Mouse (Mus musculus): ENCODE measurements around the gene Mtrf1. TPM values are rescaled to one million over a fixed set of nuclear protein-coding genes. Genes with fewer than 3 reads are reported as not detected.
"Not testable (repeated sequence)": the region's sequence is repeated elsewhere in the genome, so short reads cannot be mapped to it uniquely, and the experiment has no call there.

Mtrf1 gene
- polyA plus RNA-seq, 1 experiment from 2014 or later: 9.6 TPM

GRCm38 (mm10) chr14:79394564-79394963, 3.0 kb upstream of the Mtrf1 start:
- Histone ChIP-seq H3K4me3 (ENCODE audit: low read depth, low read length) (no peak overlapping the region), H3K36me3 (ENCODE audit: control insufficient read depth, insufficient read depth, low read length) (no peaks in the 10 kb centered on the region), H3K4me1 (ENCODE audit: control insufficient read depth, insufficient read depth, low read length) (no peaks in the 10 kb centered on the region), H3K9me3 (ENCODE audit: control insufficient read depth, low read depth, low read length) (no peaks in the 10 kb centered on the region), H3K4me2 (replicated peaks; ENCODE audit: low read depth, low read length) (no peak overlapping the region), H3K9ac (replicated peaks; ENCODE audit: low read depth, low read length) (no peak overlapping the region), H3K27ac (ENCODE audit: low read length) (no peak overlapping the region), H3K27me3 (ENCODE audit: control insufficient read depth, insufficient read depth, low read length) (no peaks in the 10 kb centered on the region)
- no peak for ATAC-seq (ENCODE audit: insufficient number of reproducible peaks, insufficient read depth, low FRiP score, low read depth)

DNA sequence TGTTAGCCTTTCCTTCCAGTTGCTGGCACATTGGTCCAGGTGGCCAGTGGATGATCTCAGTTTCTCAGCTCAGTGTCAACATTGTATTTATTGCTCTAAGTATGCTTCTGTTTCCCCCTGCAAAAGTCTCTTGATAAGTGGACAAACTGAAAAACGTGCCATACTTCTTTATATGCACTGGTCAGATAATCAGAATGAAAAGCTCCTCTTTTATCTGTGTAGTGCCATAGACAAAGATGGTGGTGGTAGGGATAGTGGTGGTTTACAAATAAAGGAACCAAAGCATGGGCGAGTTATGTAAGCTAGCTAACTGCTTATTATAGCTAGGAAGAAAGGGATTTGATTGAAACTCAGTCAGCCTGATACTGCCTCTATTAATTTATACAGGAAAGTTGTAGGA, 10.1 kb downstream of the Mtrf1 start:
- Histone ChIP-seq H3K4me3 (ENCODE audit: low read depth, low read length) (no peak overlapping the region), H3K9me3 (ENCODE audit: control insufficient read depth, low read depth, low read length) (no peaks in the 10 kb centered on the region), H3K27me3 (ENCODE audit: control insufficient read depth, insufficient read depth, low read length) (no peaks in the 10 kb centered on the region), H3K27ac (ENCODE audit: low read length) (no peak overlapping the region), H3K36me3 (ENCODE audit: control insufficient read depth, insufficient read depth, low read length) (peaks cover 6% of the 10 kb centered on the region; the same call in 1 of the 2 replicates), H3K4me1 (ENCODE audit: control insufficient read depth, insufficient read depth, low read length) (no peaks in the 10 kb centered on the region), H3K9ac (replicated peaks; ENCODE audit: low read depth, low read length) (no peak overlapping the region), H3K4me2 (replicated peaks; ENCODE audit: low read depth, low read length) (no peak overlapping the region)
- WGBS: 83% methylated on average over 2 of the region's 2 CpGs
- no peak for ATAC-seq (ENCODE audit: insufficient number of reproducible peaks, insufficient read depth, low FRiP score, low read depth)

DNA sequence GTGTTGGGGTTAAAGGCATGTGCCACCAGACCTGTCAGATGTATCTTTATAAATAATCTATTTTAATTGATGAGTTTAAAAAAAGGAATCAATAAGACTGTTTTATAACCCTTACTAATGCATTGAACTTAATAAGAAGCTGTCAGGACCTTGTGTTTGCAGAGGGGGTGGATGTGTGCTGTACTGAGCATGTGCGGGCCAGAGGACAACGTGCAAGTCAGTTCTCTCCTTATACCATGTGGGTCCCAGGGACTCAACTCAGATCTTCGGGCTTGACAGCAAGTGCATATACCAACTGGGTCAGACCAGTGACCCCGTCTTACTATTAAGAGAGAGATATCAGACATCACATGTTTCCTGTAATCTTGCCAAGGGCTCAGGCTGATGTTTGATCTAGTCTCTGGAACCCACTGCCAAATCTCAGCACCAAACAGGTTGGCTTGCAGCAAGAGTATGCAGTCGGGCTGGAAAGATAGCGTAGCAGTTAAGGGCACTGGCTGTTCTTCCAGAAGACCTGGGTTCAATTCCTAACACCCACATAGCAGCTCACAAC, 11.8 kb downstream of the Mtrf1 start:
- H3K36me3 ChIP-seq (ENCODE audit: control insufficient read depth, insufficient read depth, low read length): no peaks in the 10 kb centered on the region; the same call in 1 of the 2 replicates
- no peaks in the 10 kb centered on the region for H3K9me3 ChIP-seq (ENCODE audit: control insufficient read depth, low read depth, low read length)
- H3K4me1 ChIP-seq (ENCODE audit: control insufficient read depth, insufficient read depth, low read length): no peaks in the 10 kb centered on the region
- H3K4me3 ChIP-seq (ENCODE audit: low read depth, low read length): no peak overlapping the region
- H3K27me3 ChIP-seq (ENCODE audit: control insufficient read depth, insufficient read depth, low read length): no peaks in the 10 kb centered on the region
- H3K9ac ChIP-seq (replicated peaks; ENCODE audit: low read depth, low read length): no peak overlapping the region
- H3K27ac ChIP-seq (ENCODE audit: low read length): no peak overlapping the region
- no peak for ATAC-seq (ENCODE audit: insufficient number of reproducible peaks, insufficient read depth, low FRiP score, low read depth)
- WGBS: 89% methylated on average over 6 of the region's 6 CpGs
- no peak overlapping the region for H3K4me2 ChIP-seq (replicated peaks; ENCODE audit: low read depth, low read length)

DNA sequence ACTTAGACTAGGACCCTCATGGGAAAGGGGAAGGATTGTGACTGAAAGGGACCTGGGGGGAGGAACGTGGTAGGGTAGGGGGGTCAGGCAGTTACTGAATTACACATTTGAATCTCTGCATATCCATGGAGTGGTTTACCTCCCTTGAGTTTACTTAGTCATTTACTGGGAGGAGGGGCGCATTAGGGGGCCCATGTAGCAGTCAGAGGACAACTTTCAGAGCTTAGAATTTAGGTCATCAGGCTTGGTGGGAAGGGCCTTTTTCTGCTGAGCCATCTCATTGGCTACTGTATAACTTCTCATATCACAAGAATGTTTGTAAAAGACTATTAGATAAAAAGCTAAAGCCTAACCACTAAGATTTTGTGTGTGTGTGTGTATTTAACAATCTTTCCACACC, 13.1 kb downstream of the Mtrf1 start:
- ATAC-seq (ENCODE audit: insufficient number of reproducible peaks, insufficient read depth, low FRiP score, low read depth): peak; percentile 84
- peak overlapping the region; percentile 39; the same call in 1 of the 2 replicates for H3K27ac ChIP-seq (ENCODE audit: low read length)

DNA sequence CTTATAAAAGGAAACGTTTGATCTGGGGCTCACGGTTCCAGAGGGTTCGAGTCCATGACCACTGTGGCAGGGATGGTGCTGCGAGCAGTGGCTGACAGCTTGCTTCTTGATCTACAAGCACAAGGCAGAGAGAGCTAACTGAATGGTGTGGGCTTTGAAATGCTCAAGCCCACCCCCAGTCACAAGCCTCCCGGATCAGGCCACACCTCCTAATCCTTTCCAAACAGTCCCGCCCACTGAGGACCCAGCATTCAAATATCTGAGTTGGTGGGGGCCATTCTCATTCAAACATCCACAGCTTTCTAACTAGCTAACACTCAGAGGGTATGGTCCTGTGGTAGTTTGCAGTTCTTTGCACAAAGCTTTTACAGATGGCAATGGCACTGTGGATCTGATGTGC, 15.5 kb downstream of the Mtrf1 start:
- Histone ChIP-seq H3K27ac (ENCODE audit: low read length) (no peak overlapping the region), H3K4me3 (ENCODE audit: low read depth, low read length) (no peak overlapping the region), H3K27me3 (ENCODE audit: control insufficient read depth, insufficient read depth, low read length) (no peaks in the 10 kb centered on the region), H3K4me1 (ENCODE audit: control insufficient read depth, insufficient read depth, low read length) (no peaks in the 10 kb centered on the region), H3K4me2 (replicated peaks; ENCODE audit: low read depth, low read length) (no peak overlapping the region), H3K36me3 (ENCODE audit: control insufficient read depth, insufficient read depth, low read length) (peaks cover 5% of the 10 kb centered on the region; the same call in 1 of the 2 replicates), H3K9ac (replicated peaks; ENCODE audit: low read depth, low read length) (no peak overlapping the region), H3K9me3 (ENCODE audit: control insufficient read depth, low read depth, low read length) (no peaks in the 10 kb centered on the region)
- ATAC-seq (ENCODE audit: insufficient number of reproducible peaks, insufficient read depth, low FRiP score, low read depth): no peak
- WGBS: 87% methylated on average over 6 of the region's 6 CpGs

More for the DNA sequence above, 13.1 kb downstream of the Mtrf1 start:
- Histone ChIP-seq H3K4me2 (replicated peaks; ENCODE audit: low read depth, low read length) (no peak overlapping the region), H3K9me3 (ENCODE audit: control insufficient read depth, low read depth, low read length) (no peaks in the 10 kb centered on the region), H3K27me3 (ENCODE audit: control insufficient read depth, insufficient read depth, low read length) (no peaks in the 10 kb centered on the region), H3K4me1 (ENCODE audit: control insufficient read depth, insufficient read depth, low read length) (no peaks in the 10 kb centered on the region), H3K9ac (replicated peaks; ENCODE audit: low read depth, low read length) (no peak overlapping the region), H3K36me3 (ENCODE audit: control insufficient read depth, insufficient read depth, low read length) (no peaks in the 10 kb centered on the region; the same call in 1 of the 2 replicates), H3K4me3 (ENCODE audit: low read depth, low read length) (no peak overlapping the region)
- 68% methylated on average over 2 of the region's 2 CpGs for WGBS

DNA sequence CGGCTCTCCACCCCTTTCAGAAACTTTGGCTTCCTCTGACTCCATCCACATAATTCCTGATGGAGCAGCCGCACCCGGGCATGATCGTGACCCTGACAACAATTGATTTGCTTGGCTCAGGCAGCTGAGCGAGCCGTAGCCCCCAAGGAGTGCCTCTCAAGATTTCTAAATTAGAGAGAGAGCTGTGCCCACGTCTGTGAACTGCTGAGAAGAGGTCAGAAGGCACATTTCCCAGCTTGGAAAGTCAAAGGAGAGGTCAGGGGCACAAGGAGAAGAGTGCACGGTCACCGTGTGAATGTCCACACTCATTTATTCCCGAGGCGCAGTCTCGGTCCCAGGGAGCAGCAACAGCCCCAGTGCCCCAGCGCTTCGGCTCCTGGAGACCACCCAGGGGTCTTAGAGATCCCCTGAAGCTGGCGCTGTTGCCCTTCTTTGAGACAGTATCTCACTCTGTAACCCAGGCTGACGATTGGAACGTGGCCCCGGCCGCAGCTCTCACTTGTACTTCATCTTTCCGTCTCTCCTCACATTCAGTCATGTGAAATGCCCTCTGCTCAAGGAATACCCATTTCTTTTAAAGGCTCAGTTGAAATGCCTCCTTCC, 22.6 kb downstream of the Mtrf1 start:
- Histone ChIP-seq H3K36me3 (ENCODE audit: control insufficient read depth, insufficient read depth, low read length) (peaks cover 8% of the 10 kb centered on the region), H3K9me3 (ENCODE audit: control insufficient read depth, low read depth, low read length) (no peaks in the 10 kb centered on the region), H3K4me3 (ENCODE audit: low read depth, low read length) (no peak overlapping the region), H3K27me3 (ENCODE audit: control insufficient read depth, insufficient read depth, low read length) (no peaks in the 10 kb centered on the region), H3K4me2 (replicated peaks; ENCODE audit: low read depth, low read length) (no peak overlapping the region), H3K9ac (replicated peaks; ENCODE audit: low read depth, low read length) (no peak overlapping the region), H3K27ac (ENCODE audit: low read length) (no peak overlapping the region), H3K4me1 (ENCODE audit: control insufficient read depth, insufficient read depth, low read length) (no peaks in the 10 kb centered on the region)
- WGBS: 62% methylated on average over 20 of the region's 20 CpGs
- no peak for ATAC-seq (ENCODE audit: insufficient number of reproducible peaks, insufficient read depth, low FRiP score, low read depth)

GRCm38 (mm10) chr14:79425979-79426729, 28.6 kb downstream of the Mtrf1 start, which contains the start of gene Kbtbd7:
Kbtbd7 (plus strand) TSS chr14:79426511.
- Histone ChIP-seq H3K27me3 (ENCODE audit: control insufficient read depth, insufficient read depth, low read length) (no peaks in the 10 kb centered on the region), H3K4me1 (ENCODE audit: control insufficient read depth, insufficient read depth, low read length) (no peaks in the 10 kb centered on the region), H3K36me3 (ENCODE audit: control insufficient read depth, insufficient read depth, low read length) (0 out of 2 replicates have a peak, but pooled peaks cover 5% of the 10 kb centered on the region), H3K4me3 (ENCODE audit: low read depth, low read length) (peak within 1 kb of the TSS; percentile 43), H3K9ac (replicated peaks; ENCODE audit: low read depth, low read length) (peak within 1 kb of the TSS; percentile 45; the same call in 1 of the 2 replicates), H3K9me3 (ENCODE audit: control insufficient read depth, low read depth, low read length) (0 out of 2 replicates have a peak, but pooled peaks cover 7% of the 10 kb centered on the region), H3K27ac (ENCODE audit: low read length) (peak within 1 kb of the TSS; percentile 72; the same call in 1 of the 2 replicates), H3K4me2 (replicated peaks; ENCODE audit: low read depth, low read length) (peak within 1 kb of the TSS; percentile 39)
- ATAC-seq (ENCODE audit: insufficient number of reproducible peaks, insufficient read depth, low FRiP score, low read depth): peak; percentile 99
- WGBS: under 1% methylated on average over 31 of the region's 44 CpGs

GRCm38 (mm10) chr14:79426730-79427365, 29.3 kb downstream of the Mtrf1 start:
- not testable (repeated sequence) for H3K4me1 ChIP-seq (ENCODE audit: control insufficient read depth, insufficient read depth, low read length); H3K36me3 ChIP-seq (ENCODE audit: control insufficient read depth, insufficient read depth, low read length); H3K9me3 ChIP-seq (ENCODE audit: control insufficient read depth, low read depth, low read length); H3K27me3 ChIP-seq (ENCODE audit: control insufficient read depth, insufficient read depth, low read length)
- WGBS: 75% methylated on average over 2 of the region's 59 CpGs
- H3K9ac ChIP-seq (replicated peaks; ENCODE audit: low read depth, low read length): peak overlapping the region; percentile 45; the same call in 1 of the 2 replicates
- peak overlapping the region; percentile 72; the same call in 1 of the 2 replicates for H3K27ac ChIP-seq (ENCODE audit: low read length)
- H3K4me3 ChIP-seq (ENCODE audit: low read depth, low read length): peak overlapping the region; percentile 43
- 0 out of 2 replicates have a peak, but pooled peaks have one; percentile 3 for ATAC-seq (ENCODE audit: insufficient number of reproducible peaks, insufficient read depth, low FRiP score, low read depth)
- peak overlapping the region; percentile 39 for H3K4me2 ChIP-seq (replicated peaks; ENCODE audit: low read depth, low read length)

Measured in stomach, embryonic 14.5 days (tissue).